Mouse (Mus musculus) liver, embryonic 16.5 days (tissue): ENCODE measurements around the gene Adcyap1r1. TPM values are rescaled to one million over a fixed set of nuclear protein-coding genes. Genes with fewer than 3 reads are reported as not detected.

Source experiments
- ATAC-seq: fragments of 200-750 bp; cut with Nextera tagmentation; 2 replicates; pipeline ENCODE4 v1.8.0; 2017; ENCODE audit warnings: low read depth, mild to moderate bottlenecking, moderate number of reproducible peaks, moderate library complexity
- H3K27ac ChIP-seq: fragments of 300-500 bp; sonication (generic); 2 replicates; pipeline ENCODE4 v1.5.1; 2014; ENCODE audit warnings: mild to moderate bottlenecking, low read length
- H3K27me3 ChIP-seq: fragments of 300-500 bp; sonication (generic); 2 replicates; pipeline ENCODE4 v1.6.1; 2014; ENCODE audit warnings: low read depth, low read length, mixed read lengths; ENCODE audit not compliant: control insufficient read depth, insufficient read depth
- H3K36me3 ChIP-seq: fragments of 300-500 bp; sonication (generic); 2 replicates; pipeline ENCODE4 v1.6.1; 2014; ENCODE audit warnings: mild to moderate bottlenecking; ENCODE audit not compliant: control insufficient read depth, insufficient read depth
- H3K4me1 ChIP-seq: fragments of 300-500 bp; sonication (generic); 2 replicates; pipeline ENCODE4 v1.6.1; 2014; ENCODE audit warnings: low read depth, low read length, mixed read lengths; ENCODE audit not compliant: control insufficient read depth
- H3K4me2 ChIP-seq: fragments of 300-500 bp; sonication (generic); 2 replicates; pipeline ENCODE4 v1.6.1; 2014; ENCODE audit warnings: low read depth, low read length, mixed read lengths
- H3K4me3 ChIP-seq: fragments of 300-500 bp; sonication (generic); 2 replicates; pipeline ENCODE4 v1.5.1; 2014; ENCODE audit warnings: low read depth, mild to moderate bottlenecking, low read length
- H3K9ac ChIP-seq: fragments of 300-500 bp; sonication (generic); 2 replicates; pipeline ENCODE4 v1.6.1; 2014; ENCODE audit warnings: low read depth, low read length
- H3K9me3 ChIP-seq: fragments of 300-500 bp; sonication (generic); replicated peaks from 2 replicates; pipeline ENCODE4 v1.6.1; 2016; ENCODE audit warnings: low read length; ENCODE audit not compliant: control insufficient read depth
- WGBS: fragments of 180-500 bp; shearing (Covaris S2); extraction: QIAGEN DNeasy Blood & Tissue Kit; methylation state at CpG from one replicate; pipeline ENCODE4 v1.1.7; 2014; ENCODE audit not compliant: insufficient replicate concordance; 5-methylcytosine and 5-hydroxymethylcytosine counted together
- microRNA-seq: library from miRNA; unstranded; fragments of <30 nt; microRNA quantifications from one replicate; pipeline ENCODE4, GENCODE M21; 2016
- polyA plus RNA-seq: library from polyadenylated mRNA; unstranded; fragments of >200 nt; fragmentation: Nextera tagmentation; extraction: Ambion mirVana; gene quantifications from 2 replicates; pipeline ENCODE4 v1.2.1, GENCODE M21; 2015

Gene Adcyap1r1
- polyA plus RNA-seq, 1 experiment from 2014 or later = 0.09 TPM

- H3K27me3 ChIP-seq = no peaks in the 10 kb centered on the region
- no peaks in the 10 kb centered on the region for H3K36me3 ChIP-seq
- H3K9me3 ChIP-seq = no peaks in the 10 kb centered on the region
- WGBS = 11% methylated on average over 2 of the region's 2 CpGs
- H3K9ac ChIP-seq = no peak overlapping the region
- H3K4me3 ChIP-seq = no peak overlapping the region
- ATAC-seq = no peak
- no peaks in the 10 kb centered on the region for H3K4me1 ChIP-seq
- H3K27ac ChIP-seq = no peak overlapping the region
- no peak overlapping the region for H3K4me2 ChIP-seq
Observed at GRCm38 (mm10) chr6:55536469-55536868, 84.7 kb downstream of the Adcyap1r1 start.

GRCm38 (mm10) chr6:55539196-55539595, 87.4 kb downstream of the Adcyap1r1 start:
- H3K4me2 ChIP-seq = no peak overlapping the region
- no peak overlapping the region for H3K4me3 ChIP-seq
- no peaks in the 10 kb centered on the region for H3K27me3 ChIP-seq
- no peak overlapping the region for H3K27ac ChIP-seq
- no peak for ATAC-seq
- no peaks in the 10 kb centered on the region for H3K4me1 ChIP-seq
- WGBS = 58% methylated on average over 10 of the region's 10 CpGs
- no peak overlapping the region for H3K9ac ChIP-seq
- H3K9me3 ChIP-seq = no peaks in the 10 kb centered on the region
- H3K36me3 ChIP-seq = no peaks in the 10 kb centered on the region

DNA sequence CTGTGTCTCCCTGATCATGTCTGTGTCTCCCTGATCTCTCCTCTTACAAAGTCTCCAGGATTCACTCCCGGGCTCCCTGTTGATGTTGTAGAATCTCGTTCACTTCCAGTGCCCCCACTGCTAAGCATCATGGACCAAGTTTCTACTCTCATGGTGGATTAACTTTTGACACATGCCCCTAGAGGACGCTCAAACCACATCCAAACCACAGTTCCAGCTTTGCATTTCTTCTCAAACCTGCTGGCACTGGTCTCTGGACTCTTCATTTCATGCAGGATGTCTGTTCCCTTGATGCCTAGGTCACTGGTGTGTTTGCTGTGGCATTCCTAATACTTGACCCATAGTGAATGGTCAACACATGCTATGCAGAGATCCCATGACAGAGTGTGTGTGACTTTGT, 90.6 kb downstream of the Adcyap1r1 start:
- Histone ChIP-seq H3K9ac (no peak overlapping the region), H3K27me3 (no peaks in the 10 kb centered on the region), H3K9me3 (no peaks in the 10 kb centered on the region), H3K27ac (no peak overlapping the region), H3K36me3 (no peaks in the 10 kb centered on the region), H3K4me1 (no peaks in the 10 kb centered on the region), H3K4me2 (no peak overlapping the region), H3K4me3 (no peak overlapping the region)
- no peak for ATAC-seq
- WGBS = 30% methylated on average over 3 of the region's 3 CpGs

GRCm38 (mm10) chr6:55543345-55543744, 91.6 kb downstream of the Adcyap1r1 start:
- H3K4me2 ChIP-seq = no peak overlapping the region
- no peak overlapping the region for H3K27ac ChIP-seq
- no peaks in the 10 kb centered on the region for H3K9me3 ChIP-seq
- no peaks in the 10 kb centered on the region for H3K4me1 ChIP-seq
- WGBS = 57% methylated on average over 4 of the region's 4 CpGs
- H3K27me3 ChIP-seq = no peaks in the 10 kb centered on the region
- no peak for ATAC-seq
- H3K36me3 ChIP-seq = no peaks in the 10 kb centered on the region
- H3K4me3 ChIP-seq = no peak overlapping the region
- H3K9ac ChIP-seq = no peak overlapping the region

DNA sequence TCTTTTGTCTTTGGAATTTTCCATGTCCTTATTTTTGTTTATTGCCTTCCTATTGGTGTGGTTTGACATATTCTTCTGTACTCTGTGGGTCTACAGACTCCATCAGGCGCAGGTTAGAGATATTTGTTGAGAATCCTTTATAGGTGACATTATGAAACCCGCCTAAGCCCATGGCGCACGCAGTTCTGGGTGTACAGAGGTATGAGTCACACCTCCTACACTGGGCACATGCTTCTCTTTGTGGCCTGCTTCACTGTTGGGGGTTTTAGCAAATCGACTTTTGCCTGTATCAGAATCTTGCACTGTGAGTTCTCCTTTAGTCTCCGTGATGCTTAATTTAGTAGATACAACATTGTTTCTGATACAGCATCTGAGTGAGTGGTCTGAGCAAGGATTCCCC, 97.4 kb downstream of the Adcyap1r1 start:
- H3K9ac ChIP-seq = no peak overlapping the region
- no peak overlapping the region for H3K4me3 ChIP-seq
- no peak overlapping the region for H3K27ac ChIP-seq
- ATAC-seq = no peak
- H3K27me3 ChIP-seq = no peaks in the 10 kb centered on the region
- WGBS = 58% methylated on average over 6 of the region's 6 CpGs
- no peaks in the 10 kb centered on the region for H3K36me3 ChIP-seq
- H3K9me3 ChIP-seq = no peaks in the 10 kb centered on the region
- no peak overlapping the region for H3K4me2 ChIP-seq
- no peaks in the 10 kb centered on the region for H3K4me1 ChIP-seq

- Histone ChIP-seq H3K4me2 (no peak overlapping the region), H3K36me3 (no peaks in the 10 kb centered on the region), H3K9me3 (no peaks in the 10 kb centered on the region), H3K27me3 (no peaks in the 10 kb centered on the region), H3K27ac (no peak overlapping the region), H3K4me3 (no peak overlapping the region), H3K9ac (no peak overlapping the region), H3K4me1 (no peaks in the 10 kb centered on the region)
- 35% methylated on average over 13 of the region's 13 CpGs for WGBS
- no peak for ATAC-seq
Observed at GRCm38 (mm10) chr6:55550926-55551325, 99.1 kb downstream of the Adcyap1r1 start.

Small RNA genes lying within 50 kb of the gene (microRNA-seq; reads per million reads assigned to microRNA genes)
- not detected for gene Gm44352

Other genes with a start within 250 kb of the Adcyap1r1 start
- gene Mindy4, start 248.6 kb upstream of the Adcyap1r1 start, polyA plus RNA-seq = 0.82 and 1.2 TPM in 2 replicates
- gene Aqp1, start 115.5 kb upstream of the Adcyap1r1 start, polyA plus RNA-seq = 75.9 and 78.9 TPM in 2 replicates
- gene Ghrhr, start 75.7 kb upstream of the Adcyap1r1 start, polyA plus RNA-seq = not detected in 2 replicates
- gene Neurod6, start 229.3 kb downstream of the Adcyap1r1 start, polyA plus RNA-seq = not detected in 2 replicates